Mouse (Mus musculus) bone marrow macrophage, adult 2 months (primary cell): Measurements from ENCODE around the gene Col19a1. TPM values are rescaled to one million over a fixed set of nuclear protein-coding genes. Genes with fewer than 3 reads are reported as not detected.

Experiments used
- H3K27ac ChIP-seq: 2 replicates; pipeline ENCODE4 v1.5.1; 2012; ENCODE audit warnings: low read depth, low read length; ENCODE audit not compliant: insufficient read depth
- H3K4me1 ChIP-seq: 2 replicates; pipeline ENCODE4 v1.6.1; 2012; ENCODE audit warnings: low read length; ENCODE audit not compliant: control insufficient read depth, insufficient read depth
- H3K4me3 ChIP-seq: 2 replicates; pipeline ENCODE4 v1.5.1; 2012; ENCODE audit warnings: mild to moderate bottlenecking, low read length, moderate library complexity; ENCODE audit not compliant: insufficient read depth
- CTCF ChIP-seq: IDR thresholded peaks from 2 replicates; pipeline ENCODE4 v1.5.1; 2012; ENCODE audit warnings: low read depth, mild to moderate bottlenecking, low read length, moderate library complexity
- POLR2A ChIP-seq: IDR thresholded peaks from 2 replicates; pipeline ENCODE4 v1.6.1; 2012; ENCODE audit warnings: mild to moderate bottlenecking, low read depth, low read length, borderline replicate concordance
- polyA plus RNA-seq: library from polyadenylated mRNA; stranded (reverse); fragments of >200 nt; gene quantifications from 2 replicates; pipeline ENCODE4 v1.2.4, GENCODE M21; 2012; ENCODE audit not compliant: missing spikeins, insufficient read depth, insufficient read length

The Col19a1 gene
- polyA plus RNA-seq, 1 experiment = 0.83 TPM

DNA sequence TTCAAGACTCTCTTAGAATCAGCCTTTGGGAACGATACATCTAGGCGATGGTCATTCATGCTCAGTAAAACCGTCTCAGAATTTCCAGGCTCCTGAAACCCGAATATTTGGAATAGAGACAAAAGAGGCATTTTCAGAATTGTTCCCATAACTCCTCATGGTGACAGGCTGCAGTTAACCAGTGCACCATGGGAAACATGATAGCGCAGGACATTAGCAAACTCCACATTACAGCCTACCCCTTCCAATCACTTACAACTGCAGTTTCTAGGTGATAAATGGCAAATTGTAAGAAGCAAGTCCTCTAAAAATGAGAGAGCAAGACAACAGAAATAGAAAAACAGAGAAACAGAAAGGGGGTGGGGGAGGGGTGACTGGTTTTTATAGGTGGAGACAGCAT lies 116.6 kb downstream of the Col19a1 start:
- TF ChIP-seq POLR2A (no peak), CTCF (no peak)
- Histone ChIP-seq H3K27ac (peak overlapping the region; percentile 74), H3K4me1 (peaks cover 25% of the 10 kb centered on the region), H3K4me3 (no peak overlapping the region)

GRCm38 (mm10) chr1:24461305-24461887 lies 125.9 kb downstream of the Col19a1 start:
- TF ChIP-seq CTCF (no peak), POLR2A (no peak)
- H3K4me1 ChIP-seq = no peaks in the 10 kb centered on the region
- H3K4me3 ChIP-seq = no peak overlapping the region
- H3K27ac ChIP-seq = no peak overlapping the region

DNA sequence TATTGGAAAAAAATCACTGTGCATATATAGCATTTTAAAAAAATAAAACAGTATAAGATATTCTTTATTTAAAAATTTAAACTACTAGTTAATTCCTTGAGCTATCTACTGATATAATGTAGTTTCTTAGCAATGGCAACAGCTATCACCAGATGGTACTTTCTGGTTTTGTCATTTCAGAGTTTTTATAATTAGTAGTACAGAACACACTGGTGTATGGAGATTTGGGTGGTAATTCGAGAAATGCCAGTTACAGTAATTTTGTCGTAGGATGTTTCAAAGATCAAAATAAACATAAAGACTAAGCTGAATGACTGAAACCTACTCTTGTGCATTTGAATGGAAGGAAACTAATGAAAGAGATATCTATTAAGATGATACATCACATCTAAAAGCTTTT lies 129.3 kb downstream of the Col19a1 start:
- no peaks in the 10 kb centered on the region for H3K4me1 ChIP-seq
- TF ChIP-seq POLR2A (no peak), CTCF (no peak)
- no peak overlapping the region for H3K4me3 ChIP-seq
- no peak overlapping the region for H3K27ac ChIP-seq

- no peaks in the 10 kb centered on the region for H3K4me1 ChIP-seq
- TF ChIP-seq CTCF = no peak
- no peak for TF ChIP-seq POLR2A
- no peak overlapping the region for H3K27ac ChIP-seq
- no peak overlapping the region for H3K4me3 ChIP-seq
These were observed 134.6 kb downstream of the Col19a1 start for GRCm38 (mm10) chr1:24452572-24453269.

DNA sequence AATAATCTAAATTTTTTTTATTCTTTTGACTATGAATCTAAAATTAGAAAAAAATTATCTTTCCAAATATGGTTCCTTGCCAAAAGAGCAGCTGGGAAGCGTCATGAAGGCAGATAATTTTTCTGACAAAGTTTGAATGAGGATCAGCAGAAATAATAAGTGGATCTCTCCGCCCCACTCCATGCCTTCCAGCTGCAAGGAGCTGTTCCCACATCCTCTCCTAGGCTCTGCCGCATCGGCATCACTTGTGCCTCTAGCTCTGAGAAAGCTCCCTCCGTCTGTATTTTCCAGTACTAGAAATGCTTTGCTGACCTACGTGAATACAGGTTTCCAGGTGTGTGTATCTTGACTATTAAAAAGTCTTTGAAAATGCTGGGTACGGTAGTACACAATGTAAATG lies 135.1 kb downstream of the Col19a1 start:
- no peak overlapping the region for H3K4me3 ChIP-seq
- H3K4me1 ChIP-seq = no peaks in the 10 kb centered on the region
- TF ChIP-seq POLR2A (no peak), CTCF (no peak)
- no peak overlapping the region for H3K27ac ChIP-seq

DNA sequence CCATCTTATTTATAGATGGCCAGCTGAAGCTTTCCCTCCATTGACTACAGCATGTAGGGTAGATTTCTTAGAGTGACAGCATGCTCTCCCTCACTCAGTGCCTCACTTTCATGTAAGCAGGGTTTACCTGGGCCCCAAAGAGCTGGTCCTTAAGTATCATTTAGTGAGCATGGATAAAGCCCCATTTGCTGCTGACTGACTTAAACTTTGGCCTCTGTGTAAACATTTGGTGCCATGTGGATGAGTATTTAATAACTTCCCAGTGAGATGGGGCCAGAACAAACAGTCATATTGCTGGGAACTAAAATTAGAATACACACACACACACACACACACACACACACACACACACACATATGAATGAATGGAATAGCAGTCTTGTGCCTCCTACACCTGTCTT lies 149.8 kb downstream of the Col19a1 start:
- no peak overlapping the region for H3K4me3 ChIP-seq
- TF ChIP-seq CTCF (no peak), POLR2A (no peak)
- no peaks in the 10 kb centered on the region for H3K4me1 ChIP-seq
- no peak overlapping the region for H3K27ac ChIP-seq

- Histone ChIP-seq H3K4me1 (no peaks in the 10 kb centered on the region), H3K27ac (no peak overlapping the region), H3K4me3 (no peak overlapping the region)
- TF ChIP-seq POLR2A (no peak), CTCF (no peak)
These were observed 159.0 kb downstream of the Col19a1 start for GRCm38 (mm10) chr1:24428306-24428705.

- Histone ChIP-seq H3K27ac (no peak overlapping the region), H3K4me1 (peaks cover 2% of the 10 kb centered on the region; the same call in 1 of the 2 replicates)
- TF ChIP-seq CTCF (peak; percentile 68), POLR2A (no peak)
These were observed 209.0 kb downstream of the Col19a1 start for GRCm38 (mm10) chr1:24378125-24378821.

GRCm38 (mm10) chr1:24374902-24375301 lies 212.4 kb downstream of the Col19a1 start:
- no peak overlapping the region for H3K27ac ChIP-seq
- TF ChIP-seq CTCF = no peak
- no peak for TF ChIP-seq POLR2A
- H3K4me3 ChIP-seq = no peak overlapping the region
- H3K4me1 ChIP-seq = no peaks in the 10 kb centered on the region

More at GRCm38 (mm10) chr1:24378125-24378821, 209.0 kb downstream of the Col19a1 start:
- no peak overlapping the region for H3K4me3 ChIP-seq

- no peak overlapping the region for H3K4me3 ChIP-seq
- no peaks in the 10 kb centered on the region for H3K4me1 ChIP-seq
- TF ChIP-seq CTCF = no peak
- no peak for TF ChIP-seq POLR2A
- no peak overlapping the region for H3K27ac ChIP-seq
These were observed 213.6 kb downstream of the Col19a1 start for GRCm38 (mm10) chr1:24373671-24374070.
